Mouse (Mus musculus): ENCODE measurements around the gene Ptgr1.

GRCm38 (mm10) chr4:58997081-58997480 lies 10.2 kb upstream of the Ptgr1 start:
- TF ChIP-seq POLR2A (IDR thresholded peaks at IDR 0.05; ENCODE audit: control insufficient read depth in 1 of 2, insufficient read depth in 1 of 2, low read depth in 1 of 2, low read length in 2 of 2, poor library complexity in 1 of 2) (no peak), CTCF (IDR thresholded peaks at IDR 0.05 in 2 of 3, conservative IDR thresholded peaks at IDR 0.05 in 1 of 3; ENCODE audit: control insufficient read depth in 1 of 3, insufficient read depth in 1 of 3, low read depth in 2 of 3, low read length in 3 of 3, poor library complexity in 1 of 3, severe bottlenecking in 1 of 3) (no peak), MXI1 (IDR thresholded peaks at IDR 0.05; ENCODE audit: low read depth, low read length) (no peak), EP300 (IDR thresholded peaks at IDR 0.05; ENCODE audit: low read depth in 1 of 2, low read length in 2 of 2) (no peak)
